Mouse (Mus musculus) kidney, adult 18-20 months (tissue): Measurements from ENCODE around the gene Plac9a.
A peak's percentile ranks its signal among the peaks of the same experiment; 100 is the strongest.
"Not testable (repeated sequence)": the region's sequence is repeated elsewhere in the genome, so short reads cannot be mapped to it uniquely, and the experiment has no call there.

Experiments
- DNase-seq: peaks from one replicate; pipeline ENCODE4 v3.0.0; 2021

Gene Plac9a

DNA sequence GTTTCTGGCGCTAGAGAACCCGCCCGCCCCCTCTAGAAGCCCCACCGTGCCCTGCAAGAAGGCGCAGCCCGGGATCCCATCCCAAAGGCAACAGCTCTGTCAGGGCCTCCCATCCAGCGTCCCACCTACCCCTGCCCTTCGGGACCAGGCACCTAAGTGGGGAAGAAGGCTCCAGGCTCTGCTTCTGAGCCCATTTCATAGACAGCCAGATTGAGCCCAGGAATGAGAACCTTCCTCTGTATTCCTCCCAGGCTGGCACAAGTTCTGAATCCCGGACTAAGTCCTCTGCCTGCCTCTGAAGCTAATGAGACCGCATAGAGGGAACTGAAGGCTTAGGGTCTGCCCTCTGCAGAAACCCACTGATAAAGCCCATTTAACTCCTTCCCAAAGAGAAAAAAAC, at the start of gene Plac9a:
Gene Plac9a (minus strand): TSS at position 101 of the 400 bp plus-strand sequence.
- DNase-seq = not testable (repeated sequence)

DNA sequence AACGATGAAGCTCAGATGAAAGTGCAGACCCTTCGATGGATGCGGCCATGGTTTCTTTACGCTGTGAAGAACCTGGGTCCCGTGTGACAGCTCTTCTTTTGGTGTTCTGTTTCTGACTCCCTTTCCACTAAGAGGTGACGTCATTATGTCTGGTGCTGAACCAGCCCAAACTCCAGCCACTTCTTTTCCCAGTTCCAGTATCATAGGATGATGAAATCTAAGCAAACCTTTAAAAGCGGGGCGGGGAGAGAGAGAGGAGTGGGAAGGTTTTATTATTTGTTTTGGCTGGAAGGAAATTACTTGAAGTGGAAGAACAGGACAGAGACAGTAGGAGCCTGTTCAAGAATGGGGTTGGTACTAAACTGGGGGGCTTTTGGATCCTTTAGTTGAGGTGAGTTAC, 35.1 kb upstream of the Plac9a start, which contains the start of gene Cphx1:
Gene Cphx1 (plus strand): TSS at position 301 of the 400 bp plus-strand sequence.
- DNase-seq = not testable (repeated sequence)

DNA sequence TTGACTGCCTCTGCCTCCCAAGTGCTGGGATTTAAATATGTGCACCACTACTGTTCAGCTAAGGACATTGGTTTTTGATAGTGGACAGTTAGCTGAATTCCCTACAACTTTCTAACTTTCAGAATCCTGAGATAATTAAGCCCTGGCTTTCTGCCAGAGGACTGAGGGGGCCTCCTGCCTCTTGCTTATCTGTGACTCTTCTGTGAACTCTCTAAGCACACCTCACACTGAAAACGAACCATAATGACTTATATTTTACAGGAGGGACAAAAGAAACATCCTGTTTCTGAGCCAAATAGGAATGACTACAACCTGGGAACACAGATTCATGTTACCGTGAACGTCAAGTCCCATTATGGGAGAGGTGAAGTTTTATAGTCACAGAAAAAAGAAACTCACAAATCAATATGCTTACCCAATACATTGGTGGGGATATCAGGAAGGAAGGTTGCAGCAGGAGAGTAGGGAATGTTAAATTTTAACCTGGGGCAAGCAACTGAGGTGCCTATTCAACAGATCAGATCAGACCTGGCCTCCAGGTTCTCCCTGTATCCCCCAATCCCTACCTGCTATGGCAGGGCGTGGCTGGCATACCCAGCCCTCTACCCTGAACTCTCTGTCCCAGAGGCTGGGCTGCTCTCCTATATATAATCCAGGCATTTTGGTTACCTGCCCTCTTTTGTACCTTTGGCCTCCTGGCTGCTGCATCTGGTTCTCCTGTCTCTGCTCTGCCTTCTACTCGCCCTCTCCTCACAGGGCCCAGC, 34.1 kb upstream of the Plac9a start:
- DNase-seq = not testable (repeated sequence)

DNA sequence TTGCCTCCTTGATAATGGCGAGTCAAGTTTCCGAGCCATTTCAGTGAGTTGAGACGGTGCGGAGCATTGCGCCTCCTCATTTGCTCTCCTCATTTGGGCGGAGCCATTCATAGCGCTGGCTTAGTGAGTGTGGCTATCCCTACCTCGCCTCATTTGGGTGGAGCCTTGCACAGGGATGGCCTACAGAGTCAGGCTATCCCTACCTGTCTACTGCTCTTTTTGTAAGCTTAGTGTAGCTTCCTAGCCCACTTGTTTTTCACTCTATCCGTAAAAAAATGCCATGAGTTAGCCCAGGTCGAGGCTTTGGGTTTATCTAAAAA, 24.6 kb upstream of the Plac9a start, which contains the start of gene Tmem254a:
Gene Tmem254a (minus strand): TSS at position 111 of the 320 bp plus-strand sequence.
- DNase-seq = not testable (repeated sequence)

DNA sequence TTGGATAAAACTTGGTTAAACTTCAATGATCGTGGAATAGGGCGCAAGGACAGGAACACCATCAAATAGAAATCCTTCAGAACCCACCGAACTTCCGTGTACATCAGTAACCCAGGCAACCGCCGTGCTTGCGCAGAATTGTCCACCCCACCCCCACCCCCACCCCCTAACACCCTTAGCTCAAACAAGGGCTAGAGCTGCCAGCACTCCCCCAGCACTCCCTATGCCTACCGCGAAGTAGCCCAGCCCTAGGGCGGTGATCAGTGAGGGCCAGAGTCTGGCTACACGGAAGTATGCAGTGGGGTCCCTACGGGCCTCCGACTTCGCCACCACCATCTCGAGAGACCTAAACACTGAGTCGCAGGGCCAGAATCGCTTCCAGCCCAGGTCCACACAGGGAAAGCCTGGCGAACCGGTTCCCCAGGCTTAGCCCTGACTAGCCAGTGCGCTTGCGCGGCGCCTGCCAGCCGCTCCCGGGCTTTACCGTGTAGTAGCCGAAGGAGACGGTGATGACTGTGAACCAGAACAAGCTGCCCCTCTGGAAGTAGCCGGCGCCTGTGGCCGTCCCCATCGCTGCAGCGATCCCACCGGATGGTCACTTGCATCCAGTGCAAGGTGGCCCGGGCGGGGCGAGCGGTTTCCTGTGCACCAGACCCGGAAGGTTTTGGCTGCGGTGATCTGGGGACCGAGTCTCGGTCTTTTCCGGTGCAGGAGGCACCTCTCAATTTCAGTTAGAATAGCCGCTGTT, 24.1 kb upstream of the Plac9a start:
- not testable (repeated sequence) for DNase-seq

DNA sequence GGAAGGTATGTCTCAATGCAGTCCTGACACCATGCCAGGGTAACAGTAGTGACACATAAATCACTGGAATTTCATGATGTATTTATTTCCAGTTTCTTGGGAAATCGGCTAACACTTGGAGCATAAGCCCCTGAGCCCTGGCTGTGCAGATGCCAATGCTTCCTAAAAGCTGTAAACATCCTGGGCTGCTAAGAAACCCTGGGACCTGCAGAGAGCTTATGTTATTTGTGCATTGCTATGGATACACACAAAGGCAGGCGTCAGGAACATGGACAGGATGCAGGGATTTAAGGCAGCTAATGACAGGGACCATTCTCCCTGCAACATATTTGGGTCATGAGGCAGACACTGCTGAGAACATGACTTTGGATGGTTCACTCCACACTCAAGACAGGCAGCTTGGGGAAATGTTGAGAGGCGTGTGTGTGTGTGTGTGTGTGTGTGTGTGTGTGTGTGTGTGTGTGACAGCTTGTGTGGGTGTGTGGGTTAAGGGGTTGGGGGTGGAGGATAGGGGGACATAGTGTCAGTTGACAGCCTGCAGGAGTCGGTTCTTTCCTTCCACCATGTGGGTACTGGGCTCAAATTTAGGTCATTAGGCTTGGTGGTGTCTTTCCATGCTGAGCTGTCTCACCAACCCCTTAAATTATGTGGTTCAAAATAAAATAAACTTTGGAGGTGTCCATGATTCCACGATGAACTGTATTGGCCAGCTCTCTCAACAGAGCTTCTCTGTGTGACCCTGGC, 15.7 kb upstream of the Plac9a start:
- DNase-seq = not testable (repeated sequence)

DNA sequence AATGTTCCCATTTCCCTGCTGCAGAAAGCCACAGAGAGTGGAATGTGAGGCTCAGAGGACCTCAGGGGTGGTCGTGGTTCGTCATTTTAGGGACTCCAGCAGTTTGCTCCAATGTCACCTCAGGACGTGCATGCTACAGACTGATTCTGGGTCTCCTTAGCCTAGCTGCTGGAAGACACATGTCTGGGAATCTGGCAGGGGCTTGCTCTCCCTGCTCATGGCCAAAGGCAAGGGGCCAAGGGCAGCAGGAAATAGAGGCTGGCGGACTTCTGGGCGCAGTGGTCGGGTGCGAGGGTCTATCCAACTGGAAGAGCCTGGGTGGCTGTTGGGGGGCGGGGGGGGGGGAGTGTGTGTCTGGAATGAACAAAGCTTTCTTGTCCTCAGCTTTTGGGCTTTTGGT, 6.1 kb upstream of the Plac9a start:
- DNase-seq = not testable (repeated sequence)

DNA sequence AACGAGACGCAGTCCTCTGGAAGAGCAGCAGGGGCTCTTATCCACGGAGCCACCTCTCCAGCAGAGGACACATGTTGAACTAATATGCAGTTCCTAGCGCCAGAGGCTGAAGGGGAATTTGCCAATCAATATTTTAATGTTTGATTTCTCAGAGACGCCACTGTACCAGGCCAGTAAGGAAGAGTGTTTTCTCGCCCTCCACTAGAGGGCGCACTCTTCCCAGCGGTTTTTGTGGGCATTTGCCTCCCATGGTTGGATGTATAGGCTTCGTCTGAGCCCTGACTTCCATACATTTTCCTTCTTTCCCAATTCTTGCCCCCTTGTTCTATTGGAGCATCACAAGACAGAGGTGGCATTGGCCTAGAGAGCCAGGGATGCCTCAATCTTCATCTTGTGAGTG, 4.4 kb upstream of the Plac9a start:
- DNase-seq = not testable (repeated sequence)

DNA sequence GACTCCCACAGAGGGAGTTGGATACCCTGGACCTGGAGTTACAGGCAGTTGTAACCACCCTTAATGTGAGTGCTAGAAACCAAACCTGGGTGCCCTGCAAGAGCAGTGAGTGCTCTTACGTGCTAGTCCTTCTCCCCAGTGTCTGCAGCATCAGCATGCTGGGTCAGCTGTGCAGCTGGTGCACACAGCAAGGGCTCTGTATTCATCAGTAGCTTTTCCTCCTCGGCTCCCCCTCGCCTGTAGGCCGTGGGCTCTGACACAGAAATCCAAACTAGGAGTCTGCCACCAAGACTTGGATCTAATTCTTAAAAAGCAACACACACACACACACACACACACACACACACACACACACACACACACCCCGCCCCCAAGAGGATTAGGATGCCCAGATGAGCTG, 2.3 kb upstream of the Plac9a start:
- not testable (repeated sequence) for DNase-seq

DNA sequence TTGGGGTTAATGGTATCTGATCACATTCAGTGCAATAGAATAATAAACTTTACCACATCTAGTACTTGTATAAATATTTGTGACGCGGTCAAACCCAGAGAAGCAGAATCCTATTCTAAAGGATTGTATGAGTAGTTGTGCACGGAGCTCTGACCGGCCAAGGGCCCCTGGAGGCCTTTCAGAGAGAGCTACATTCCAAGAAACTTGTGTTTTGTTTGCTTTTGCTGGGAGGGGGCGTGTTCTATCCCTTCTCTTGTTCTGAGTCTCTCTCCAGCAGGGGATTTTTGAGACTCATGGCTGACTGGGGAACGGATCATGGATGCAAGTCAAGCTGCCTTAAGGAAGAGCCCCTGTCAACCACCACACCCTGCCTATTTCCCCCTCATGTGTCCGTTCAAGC, 7.2 kb downstream of the Plac9a start:
- DNase-seq = not testable (repeated sequence)

DNA sequence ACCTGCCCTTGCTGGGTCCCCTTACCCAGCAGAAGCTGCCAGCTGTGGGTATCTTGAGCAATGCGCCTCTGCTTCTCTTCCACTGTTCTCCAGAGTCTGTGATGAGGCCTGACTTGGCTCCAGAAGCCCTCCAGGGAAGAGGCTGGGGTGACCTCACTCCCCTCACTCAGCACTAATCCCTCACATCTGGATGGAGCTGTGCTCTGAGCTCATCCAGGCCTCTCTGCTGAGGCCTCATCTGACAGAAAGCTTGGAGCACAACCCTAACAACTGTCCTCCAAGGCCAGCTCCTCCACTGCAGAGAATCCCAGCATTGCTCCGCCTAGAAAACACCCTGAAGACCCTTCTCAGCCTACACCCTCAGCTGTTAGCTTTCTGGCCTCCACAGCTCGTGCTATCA, 8.3 kb downstream of the Plac9a start:
- DNase-seq = not testable (repeated sequence)

DNA sequence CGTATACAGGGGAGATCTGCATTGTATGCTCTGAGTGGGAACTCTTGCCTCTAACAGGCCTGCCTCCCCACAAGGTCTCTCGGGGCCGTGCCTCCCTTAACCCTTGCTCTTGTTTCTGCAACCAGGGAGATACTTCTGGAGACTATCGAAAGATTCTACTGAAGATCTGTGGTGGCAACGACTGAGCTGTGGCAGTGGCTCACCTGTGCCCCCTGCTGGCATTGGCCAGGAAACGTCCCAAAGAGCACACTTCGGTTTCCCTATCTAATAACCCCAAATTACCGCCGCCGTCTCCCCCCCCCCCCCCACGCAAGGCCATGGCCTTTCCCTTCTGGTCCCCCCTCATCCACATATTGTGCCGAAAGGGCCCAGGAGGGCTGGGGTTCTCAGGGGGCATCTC, 17.0 kb downstream of the Plac9a start:
- not testable (repeated sequence) for DNase-seq

DNA sequence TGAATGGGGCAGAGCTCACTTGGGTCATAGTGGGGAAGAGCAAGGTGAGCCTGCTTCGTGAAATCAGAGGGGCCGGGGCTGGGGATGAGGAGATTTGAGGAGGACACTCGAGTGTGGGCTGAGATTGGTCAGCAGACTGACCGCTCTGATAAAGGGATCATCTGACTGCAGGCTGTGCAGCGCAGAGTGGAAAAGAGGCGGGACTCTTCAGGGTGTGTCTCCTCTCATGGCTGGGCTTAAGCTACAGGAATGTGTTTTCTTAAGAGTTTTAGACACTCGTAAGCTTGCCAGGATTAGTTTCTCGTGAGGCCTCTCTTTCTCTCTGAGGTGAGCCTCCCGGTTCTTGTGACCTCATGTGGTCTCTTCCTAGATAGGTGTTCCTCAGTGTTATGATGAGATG, 21.1 kb downstream of the Plac9a start:
- DNase-seq = not testable (repeated sequence)

DNA sequence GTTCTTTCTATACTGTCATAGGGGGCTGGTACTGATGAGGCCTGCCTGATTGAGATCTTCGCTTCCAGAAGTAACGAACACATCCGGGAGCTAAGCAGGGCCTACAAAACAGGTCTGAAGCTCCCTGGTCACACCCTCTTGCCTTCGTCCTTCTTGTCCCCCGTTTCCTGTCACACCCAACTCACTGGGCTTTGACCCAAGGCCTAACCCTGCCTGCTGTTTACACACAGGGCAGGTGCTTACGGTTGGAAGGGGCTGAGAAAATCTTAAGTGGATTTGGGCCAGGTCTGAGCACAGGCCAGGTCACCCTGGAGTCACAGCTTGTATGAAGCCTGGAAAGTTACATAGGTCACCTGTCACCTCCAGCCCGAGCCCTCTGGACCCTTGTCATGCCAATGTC, 26.3 kb downstream of the Plac9a start:
- not testable (repeated sequence) for DNase-seq

DNA sequence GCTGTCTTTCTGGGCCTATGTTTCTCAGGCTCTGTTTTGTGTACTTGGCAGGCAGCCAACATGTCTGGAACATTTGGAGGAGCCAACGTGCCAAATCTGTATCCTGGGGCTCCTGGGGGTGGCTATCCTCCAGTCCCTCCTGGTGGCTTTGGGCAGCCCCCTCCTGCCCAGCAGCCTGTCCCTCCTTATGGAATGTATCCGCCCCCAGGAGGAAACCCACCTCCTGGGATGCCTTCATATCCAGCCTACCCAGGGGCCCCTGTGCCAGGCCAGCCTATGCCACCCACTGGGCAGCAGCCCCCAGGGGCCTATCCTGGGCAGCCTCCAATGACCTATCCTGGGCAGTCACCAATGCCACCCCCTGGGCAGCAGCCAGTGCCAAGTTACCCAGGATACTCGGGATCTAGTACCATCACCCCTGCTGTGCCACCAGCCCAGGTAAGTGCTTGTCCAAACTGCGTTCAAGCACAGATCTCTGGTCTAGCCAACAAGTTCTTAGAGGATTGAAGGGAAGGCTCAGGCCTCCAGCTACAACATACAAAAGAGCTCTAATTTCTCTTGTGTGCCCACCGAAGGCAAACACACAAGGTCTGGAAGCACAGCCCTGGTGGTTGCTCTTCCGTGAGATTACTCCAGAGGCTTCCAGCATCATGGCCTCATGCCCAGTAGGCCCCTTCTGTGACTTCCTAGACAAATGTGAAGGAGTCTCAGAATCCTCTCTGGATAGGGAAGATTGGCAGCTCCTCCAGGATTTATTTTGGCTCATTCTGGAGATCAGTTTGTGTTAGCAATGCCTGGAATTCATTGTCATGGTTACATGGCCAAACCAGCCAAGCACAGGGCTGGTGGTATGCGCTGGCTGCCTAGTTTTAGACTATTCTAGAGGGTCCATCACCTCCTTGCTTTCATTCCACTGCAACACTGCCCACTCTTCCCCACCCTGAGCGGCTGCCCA, 30.2 kb downstream of the Plac9a start:
- DNase-seq = peak; percentile 42

DNA sequence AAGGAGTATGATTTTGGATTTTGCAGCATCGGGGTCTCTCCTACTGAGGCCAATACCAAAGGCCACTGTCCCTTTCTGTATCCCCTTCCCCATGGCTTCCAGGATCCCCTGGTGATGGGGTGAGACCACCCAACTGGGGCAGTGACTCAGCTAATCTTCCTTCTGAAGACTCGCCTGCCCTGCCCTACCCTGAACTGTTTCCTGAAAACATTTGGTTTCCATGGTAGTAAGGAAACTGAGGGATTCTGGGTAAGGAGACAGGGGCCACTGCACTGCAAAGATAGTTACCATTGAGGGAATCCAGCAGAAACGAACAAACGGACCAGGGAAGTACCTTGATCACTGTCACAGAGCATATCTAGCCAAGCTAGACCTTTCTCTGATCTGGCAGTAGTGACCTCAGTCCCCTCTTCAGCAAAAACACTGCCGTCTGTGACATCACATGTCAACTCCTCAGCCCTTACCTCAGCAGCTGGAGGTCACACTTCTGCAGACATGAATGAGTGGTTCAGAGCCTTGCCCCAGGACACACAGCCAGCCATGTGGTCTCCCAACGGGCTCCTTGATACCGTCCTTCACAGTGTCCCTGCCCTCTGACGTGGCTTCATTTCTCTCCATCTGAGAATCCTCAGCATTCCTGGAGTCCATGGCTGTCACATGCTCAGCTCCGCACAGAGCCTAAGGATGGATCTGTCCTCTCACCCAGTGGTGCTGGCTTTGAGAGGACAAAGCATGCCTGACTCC, 33.6 kb downstream of the Plac9a start:
- DNase-seq = no peak

DNA sequence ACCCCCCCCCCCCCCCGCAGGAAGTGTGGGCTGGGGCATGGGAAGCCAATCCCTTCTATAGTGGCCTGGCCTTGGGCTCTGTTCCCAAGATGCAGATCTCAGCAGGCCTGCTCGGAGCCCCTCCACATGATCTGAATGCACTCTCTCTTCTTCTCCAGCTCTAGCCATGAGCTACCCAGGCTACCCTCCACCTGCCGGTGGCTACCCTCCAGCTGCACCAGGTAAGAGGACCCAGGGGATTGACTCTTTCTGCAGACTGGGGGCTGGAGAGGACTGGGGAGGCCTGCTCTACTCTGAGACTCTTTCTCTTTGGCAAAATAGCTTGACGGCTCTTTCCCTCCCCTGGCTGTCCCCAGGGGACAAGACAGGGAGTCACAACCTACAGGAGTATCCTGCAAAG, 34.2 kb downstream of the Plac9a start:
- no peak for DNase-seq

DNA sequence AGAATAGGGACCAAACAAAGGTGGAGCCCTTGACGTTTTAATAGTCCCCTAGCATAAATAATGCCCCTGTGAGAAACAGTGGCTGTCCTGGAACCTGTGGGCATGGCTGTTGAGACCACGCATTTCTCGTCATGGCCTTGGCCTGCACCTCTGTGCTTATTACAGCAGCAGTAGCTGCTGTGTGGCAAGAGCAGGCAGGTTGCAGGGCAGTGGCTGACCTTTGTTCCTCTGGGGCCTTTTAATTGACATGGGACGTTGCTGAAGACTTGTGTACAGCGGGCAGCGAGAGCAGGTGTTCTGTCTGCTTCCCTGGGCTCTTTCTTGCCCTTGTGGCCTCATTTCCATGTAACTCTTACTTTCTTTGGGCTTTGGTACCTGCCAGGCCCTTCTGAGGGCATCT, 35.1 kb downstream of the Plac9a start:
- peak; percentile 50 for DNase-seq

DNA sequence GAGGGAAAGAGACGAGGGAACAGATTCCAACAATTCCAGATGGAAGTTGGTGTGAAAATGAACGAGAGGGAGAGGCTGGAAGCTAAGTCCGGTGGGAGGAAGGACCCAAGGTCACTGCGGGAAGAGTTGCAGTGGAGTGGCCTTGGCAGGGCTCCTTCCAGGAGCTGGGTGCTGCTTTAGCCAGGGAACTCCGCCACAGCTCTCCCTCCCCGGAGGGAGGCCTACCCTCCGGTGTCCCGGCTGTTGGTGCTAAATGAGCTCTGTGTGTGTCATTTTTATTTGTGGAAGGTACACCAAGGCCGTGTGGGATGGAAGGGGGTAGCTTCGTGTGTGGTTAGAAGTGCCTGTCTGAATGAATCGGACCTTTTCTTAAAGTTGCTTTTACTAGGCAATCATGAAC, 36.1 kb downstream of the Plac9a start:
- DNase-seq = no peak

DNA sequence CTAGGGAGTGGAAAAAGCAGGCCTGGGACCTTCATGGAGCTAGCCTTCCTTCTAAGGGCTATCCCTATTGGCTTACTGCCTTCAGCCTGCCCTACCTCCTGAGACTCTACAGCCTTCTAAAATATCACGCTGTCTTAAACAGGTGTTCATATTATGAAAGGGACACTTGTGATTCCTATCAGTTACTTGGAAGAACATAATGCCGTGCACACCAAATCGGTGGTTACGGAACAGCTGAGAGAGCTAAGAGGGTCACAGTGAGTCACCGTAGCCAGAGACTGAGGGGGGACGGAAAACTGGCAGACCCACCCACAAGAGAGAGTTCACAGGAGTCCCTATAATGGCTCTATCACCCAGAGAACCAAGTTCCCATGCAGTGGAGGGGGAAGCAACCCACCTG, 36.5 kb downstream of the Plac9a start:
- DNase-seq = no peak

DNA sequence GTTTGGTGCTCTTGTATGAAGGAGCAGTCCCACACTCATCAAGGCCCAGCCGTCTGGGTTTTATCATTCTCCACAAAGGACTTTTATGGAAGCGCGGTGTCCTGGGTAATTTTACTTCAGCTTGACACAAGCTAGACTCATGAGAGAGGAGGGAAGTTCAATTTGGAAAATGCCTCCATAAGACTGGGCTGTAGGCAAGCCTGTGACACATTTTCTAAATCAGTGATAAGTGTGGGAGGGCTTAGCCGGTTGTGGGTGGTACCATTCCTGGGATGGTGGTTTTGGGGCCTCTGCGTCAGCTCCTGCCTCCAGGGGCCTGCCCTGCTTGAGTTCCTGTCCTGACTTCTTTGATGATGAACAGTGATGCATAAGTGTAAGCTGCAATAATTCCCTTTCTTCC, 37.6 kb downstream of the Plac9a start:
- no peak for DNase-seq

DNA sequence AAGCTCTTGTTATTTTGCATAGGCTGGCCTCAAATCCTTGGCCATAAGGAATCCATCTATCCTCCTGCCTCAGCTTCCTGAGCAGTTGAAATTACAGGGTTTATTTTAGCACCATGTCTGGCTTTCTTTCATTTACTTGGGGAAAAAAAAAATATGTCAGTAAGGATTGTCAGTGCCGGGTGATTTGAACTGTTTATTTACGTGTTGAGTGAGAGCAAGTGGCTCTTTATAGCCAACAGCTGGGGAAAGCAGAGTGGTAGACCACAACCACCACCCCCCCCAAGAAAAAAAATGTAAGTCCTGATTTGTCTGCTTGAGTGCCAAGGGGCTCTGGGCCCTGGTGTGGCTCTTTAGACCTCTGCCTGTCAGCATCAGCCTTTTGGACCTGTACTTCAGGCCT, 39.2 kb downstream of the Plac9a start:
- DNase-seq = no peak
